Mouse (Mus musculus) c-Kit-negative CD71-positive TER-119-positive erythroid progenitor cells, embryonic 14.5 days (primary cell): ENCODE results near the gene Shank3.

ENCODE experiments used
- DNase-seq: peaks from one replicate; pipeline ENCODE4 v3.0.0-alpha.2; 2013; ENCODE audit warnings: low read depth, low spot score

Shank3 gene

GRCm38 (mm10) chr15:89524611-89525415 is 25.4 kb downstream of the Shank3 start:
- DNase-seq = no peak

GRCm38 (mm10) chr15:89525464-89525863 is 26.0 kb downstream of the Shank3 start:
- DNase-seq = no peak

DNA sequence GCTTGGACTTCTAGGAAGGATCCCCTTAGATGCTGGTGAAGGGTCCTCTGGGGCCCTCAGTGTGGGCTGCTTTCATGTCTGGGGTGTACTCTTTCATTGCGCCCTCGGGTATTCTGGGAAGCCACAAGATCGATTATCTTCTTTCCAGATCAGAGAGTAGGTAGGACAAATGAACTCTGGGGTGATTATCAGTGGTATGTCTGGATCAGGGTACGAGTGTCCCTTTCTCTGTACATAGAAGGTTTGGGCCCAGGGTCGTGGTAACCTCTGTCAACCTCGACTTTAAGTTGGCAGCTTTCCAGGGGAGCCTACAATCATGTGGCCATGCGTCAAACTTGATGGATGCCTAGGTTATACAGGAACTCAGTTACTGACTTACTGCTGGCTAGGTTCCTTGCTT is 26.5 kb downstream of the Shank3 start:
- DNase-seq = no peak

- no peak for DNase-seq
These were observed 27.4 kb downstream of the Shank3 start for GRCm38 (mm10) chr15:89526776-89527325.

- DNase-seq = no peak
These were observed 28.0 kb downstream of the Shank3 start for GRCm38 (mm10) chr15:89527466-89527865.

- no peak for DNase-seq
These were observed 28.9 kb downstream of the Shank3 start for GRCm38 (mm10) chr15:89528201-89528850.

- no peak for DNase-seq
These were observed 29.5 kb downstream of the Shank3 start for GRCm38 (mm10) chr15:89528923-89529322.

DNA sequence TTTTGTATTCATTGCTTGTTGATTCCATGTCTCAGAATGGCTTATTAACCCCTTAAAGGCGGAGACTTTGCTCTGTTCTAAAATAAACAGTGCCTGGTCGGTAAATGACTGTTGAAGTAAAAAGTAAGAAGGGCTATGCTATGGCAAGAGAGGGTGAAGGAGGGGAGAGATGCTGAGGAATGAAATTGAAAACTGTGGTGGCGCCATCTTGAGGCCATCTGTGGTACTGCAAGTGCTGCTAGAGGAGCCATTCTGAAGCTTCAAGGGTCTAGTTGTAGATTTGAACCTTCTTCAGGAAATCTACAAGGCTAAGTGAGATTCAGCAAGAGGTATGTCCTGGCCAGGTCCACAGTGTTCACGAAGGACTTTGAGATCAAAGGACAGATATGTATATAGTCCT is 30.9 kb downstream of the Shank3 start:
- peak; percentile 22 for DNase-seq

- no peak for DNase-seq
These were observed 32.0 kb downstream of the Shank3 start for GRCm38 (mm10) chr15:89531399-89531798.

DNA sequence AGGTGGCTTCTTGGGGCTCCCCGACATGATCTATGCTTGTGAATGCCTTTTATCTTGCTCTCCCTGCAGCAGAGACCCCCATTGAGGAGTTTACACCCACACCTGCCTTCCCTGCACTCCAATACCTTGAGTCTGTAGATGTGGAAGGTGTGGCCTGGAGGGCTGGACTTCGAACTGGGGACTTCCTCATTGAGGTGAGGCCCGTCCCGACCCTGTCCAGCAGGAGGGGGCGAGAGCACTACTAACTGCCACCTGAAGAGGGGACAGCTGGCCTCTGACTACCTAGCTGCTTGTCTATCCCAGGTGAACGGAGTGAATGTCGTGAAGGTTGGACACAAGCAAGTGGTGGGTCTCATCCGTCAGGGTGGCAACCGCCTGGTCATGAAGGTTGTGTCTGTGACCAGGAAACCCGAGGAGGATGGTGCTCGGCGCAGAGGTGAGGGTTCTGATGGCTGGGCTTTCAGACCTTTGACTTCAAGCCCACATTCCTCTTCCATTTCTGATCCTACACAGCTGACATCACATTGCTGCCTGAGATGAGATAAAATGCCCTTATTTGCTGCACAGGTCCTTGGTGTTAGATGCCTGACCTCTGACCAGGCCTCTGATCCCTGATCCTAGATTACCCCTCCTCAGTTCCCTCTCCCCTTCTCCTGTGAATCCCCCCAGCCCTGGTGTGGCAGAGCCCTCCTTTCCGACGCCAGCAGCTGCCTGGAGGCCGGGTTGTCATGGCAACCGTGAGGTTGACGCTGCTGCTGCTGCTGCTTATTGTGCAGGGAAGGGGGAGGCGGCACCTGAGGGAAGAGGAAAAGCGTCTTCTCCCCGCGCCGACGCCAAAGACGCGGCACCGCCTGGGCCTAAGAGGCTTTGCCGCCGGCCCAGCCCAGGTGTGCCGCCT is 32.9 kb downstream of the Shank3 start:
- no peak for DNase-seq

GRCm38 (mm10) chr15:89532924-89533842 is 33.8 kb downstream of the Shank3 start:
- no peak for DNase-seq

DNA sequence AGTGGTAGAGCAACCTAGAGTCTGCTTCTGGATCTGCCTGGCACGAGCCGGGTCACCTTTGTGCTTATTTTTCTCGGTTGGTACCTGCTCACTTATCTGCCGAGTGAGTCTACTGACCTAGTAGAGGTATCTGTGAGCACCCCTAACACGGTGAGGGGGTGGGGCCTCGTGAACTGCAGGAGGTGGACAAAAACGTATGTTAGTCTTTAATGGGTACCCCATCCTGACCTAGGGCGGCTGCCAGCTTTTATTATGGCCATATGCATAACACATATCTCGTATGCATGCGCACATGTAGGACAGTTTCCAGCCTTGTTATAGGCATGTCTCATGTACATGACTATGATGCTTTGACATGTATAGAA is 34.4 kb downstream of the Shank3 start:
- DNase-seq = no peak

GRCm38 (mm10) chr15:89544171-89544570 is 44.7 kb downstream of the Shank3 start:
- no peak for DNase-seq

DNA sequence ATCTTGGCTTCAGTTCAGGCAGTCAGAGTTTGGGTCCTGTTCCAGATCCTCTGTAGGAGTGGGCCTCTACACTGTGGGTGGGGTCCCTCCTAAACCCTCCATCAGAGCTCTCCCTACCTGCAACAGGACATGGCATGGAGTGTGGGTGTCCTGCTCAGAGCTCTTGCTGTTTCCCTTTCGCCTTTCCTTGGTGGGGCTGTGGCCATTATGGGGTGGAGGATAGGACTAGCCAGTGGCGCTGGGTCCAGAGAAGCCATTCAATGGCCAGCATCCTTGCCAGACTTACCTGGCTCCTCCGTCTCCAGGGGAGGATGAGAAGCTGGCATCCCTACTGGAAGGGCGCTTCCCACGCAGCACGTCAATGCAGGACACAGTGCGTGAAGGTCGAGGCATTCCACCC is 47.9 kb downstream of the Shank3 start:
- no peak for DNase-seq

DNA sequence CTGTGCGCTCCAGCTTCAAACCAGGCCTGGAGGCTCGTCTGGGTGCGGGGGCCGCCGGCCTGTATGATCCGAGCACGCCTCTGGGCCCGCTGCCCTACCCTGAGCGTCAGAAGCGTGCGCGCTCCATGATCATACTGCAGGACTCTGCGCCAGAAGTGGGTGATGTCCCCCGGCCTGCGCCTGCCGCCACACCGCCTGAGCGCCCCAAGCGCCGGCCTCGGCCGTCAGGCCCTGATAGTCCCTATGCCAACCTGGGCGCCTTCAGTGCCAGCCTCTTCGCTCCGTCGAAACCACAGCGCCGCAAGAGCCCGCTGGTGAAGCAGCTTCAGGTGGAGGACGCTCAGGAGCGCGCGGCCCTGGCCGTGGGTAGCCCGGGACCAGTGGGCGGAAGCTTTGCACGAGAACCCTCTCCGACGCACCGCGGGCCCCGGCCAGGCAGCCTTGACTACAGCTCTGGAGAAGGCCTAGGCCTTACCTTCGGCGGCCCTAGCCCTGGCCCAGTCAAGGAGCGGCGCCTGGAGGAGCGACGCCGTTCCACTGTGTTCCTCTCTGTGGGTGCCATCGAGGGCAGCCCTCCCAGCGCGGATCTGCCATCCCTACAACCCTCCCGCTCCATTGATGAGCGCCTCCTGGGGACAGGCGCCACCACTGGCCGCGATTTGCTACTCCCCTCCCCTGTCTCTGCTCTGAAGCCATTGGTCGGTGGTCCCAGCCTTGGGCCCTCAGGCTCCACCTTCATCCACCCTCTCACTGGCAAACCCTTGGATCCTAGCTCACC is 48.6 kb downstream of the Shank3 start:
- DNase-seq = no peak

DNA sequence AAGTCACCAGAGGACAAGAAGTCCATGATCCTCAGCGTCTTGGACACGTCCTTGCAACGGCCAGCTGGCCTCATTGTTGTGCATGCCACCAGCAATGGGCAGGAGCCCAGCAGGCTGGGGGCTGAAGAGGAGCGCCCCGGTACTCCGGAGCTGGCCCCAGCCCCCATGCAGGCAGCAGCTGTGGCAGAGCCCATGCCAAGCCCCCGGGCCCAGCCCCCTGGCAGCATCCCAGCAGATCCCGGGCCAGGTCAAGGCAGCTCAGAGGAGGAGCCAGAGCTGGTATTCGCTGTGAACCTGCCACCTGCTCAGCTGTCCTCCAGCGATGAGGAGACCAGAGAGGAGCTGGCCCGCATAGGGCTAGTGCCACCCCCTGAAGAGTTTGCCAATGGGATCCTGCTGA is 49.4 kb downstream of the Shank3 start:
- DNase-seq = no peak

DNA sequence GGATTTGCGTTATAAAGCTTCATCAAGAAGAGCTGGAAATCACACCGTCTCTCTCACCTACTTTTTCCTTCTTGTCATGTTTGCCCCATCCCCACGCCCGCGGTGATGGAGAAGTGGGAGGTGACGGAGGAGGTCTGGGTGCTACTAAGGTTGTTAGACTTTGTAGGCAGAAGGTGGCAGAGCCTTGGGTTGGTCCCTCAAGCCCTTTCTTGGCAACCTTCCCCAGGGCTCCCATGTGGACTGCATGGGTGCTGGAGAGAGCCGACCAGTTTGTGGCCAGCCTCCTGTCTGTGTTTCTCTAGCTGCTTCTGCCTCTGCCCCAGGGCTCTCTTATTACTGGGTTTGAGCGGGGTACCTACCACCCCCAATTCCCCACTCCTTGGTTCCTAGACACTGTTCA is 51.1 kb downstream of the Shank3 start:
- no peak for DNase-seq

GRCm38 (mm10) chr15:89551733-89552132 is 52.3 kb downstream of the Shank3 start:
- no peak for DNase-seq

GRCm38 (mm10) chr15:89555591-89555990 is 56.2 kb downstream of the Shank3 start:
- no peak for DNase-seq
